Mouse (Mus musculus) limb, embryonic 12.5 days (tissue): ENCODE measurements around the gene Fgf12. TPM values are rescaled to one million over a fixed set of nuclear protein-coding genes. Genes with fewer than 3 reads are reported as not detected.

ENCODE experiments used
- ATAC-seq: fragments of 200-750 bp; cut with Nextera tagmentation; 2 replicates; pipeline ENCODE4 v1.8.0; 2017; ENCODE audit warnings: low read depth, moderate TSS enrichment; ENCODE audit not compliant: insufficient number of reproducible peaks, insufficient read depth, low FRiP score, low TSS enrichment
- H3K27ac ChIP-seq: fragments of 300-500 bp; sonication (generic); 2 replicates; pipeline ENCODE4 v1.5.1; 2016; ENCODE audit warnings: mild to moderate bottlenecking, moderate library complexity
- H3K27me3 ChIP-seq: fragments of 300-500 bp; sonication (generic); 2 replicates; pipeline ENCODE4 v1.6.1; 2016; ENCODE audit warnings: mild to moderate bottlenecking, moderate library complexity
- H3K36me3 ChIP-seq: fragments of 300-500 bp; sonication (generic); 2 replicates; pipeline ENCODE4 v1.6.1; 2016; ENCODE audit warnings: mild to moderate bottlenecking, moderate library complexity
- H3K4me1 ChIP-seq: fragments of 300-500 bp; sonication (generic); replicated peaks from 2 replicates; pipeline ENCODE4 v1.6.1; 2016
- H3K4me2 ChIP-seq: fragments of 300-500 bp; sonication (generic); 2 replicates; pipeline ENCODE4 v1.6.1; 2016; ENCODE audit warnings: mild to moderate bottlenecking, moderate library complexity
- H3K4me3 ChIP-seq: fragments of 300-500 bp; sonication (generic); replicated peaks from 2 replicates; pipeline ENCODE4 v1.5.1; 2016; ENCODE audit warnings: mild to moderate bottlenecking
- H3K9ac ChIP-seq: fragments of 300-500 bp; sonication (generic); replicated peaks from 2 replicates; pipeline ENCODE4 v1.6.1; 2016; ENCODE audit warnings: mild to moderate bottlenecking, moderate library complexity
- H3K9me3 ChIP-seq: fragments of 300-500 bp; sonication (generic); 2 replicates; pipeline ENCODE4 v1.6.1; 2016; ENCODE audit warnings: mild to moderate bottlenecking, moderate library complexity
- WGBS: fragments of 180-500 bp; shearing (Covaris S2); methylation state at CpG from one replicate; pipeline ENCODE4 v1.1.7; 2016; 5-methylcytosine and 5-hydroxymethylcytosine counted together
- polyA plus RNA-seq: library from polyadenylated mRNA; unstranded; fragments of >200 nt; fragmentation: Nextera tagmentation; extraction: Ambion mirVana; gene quantifications from 2 replicates; pipeline ENCODE4 v1.2.1, GENCODE M21; 2016

The Fgf12 gene
- polyA plus RNA-seq, 1 experiment from 2014 or later: 5.2 TPM

DNA sequence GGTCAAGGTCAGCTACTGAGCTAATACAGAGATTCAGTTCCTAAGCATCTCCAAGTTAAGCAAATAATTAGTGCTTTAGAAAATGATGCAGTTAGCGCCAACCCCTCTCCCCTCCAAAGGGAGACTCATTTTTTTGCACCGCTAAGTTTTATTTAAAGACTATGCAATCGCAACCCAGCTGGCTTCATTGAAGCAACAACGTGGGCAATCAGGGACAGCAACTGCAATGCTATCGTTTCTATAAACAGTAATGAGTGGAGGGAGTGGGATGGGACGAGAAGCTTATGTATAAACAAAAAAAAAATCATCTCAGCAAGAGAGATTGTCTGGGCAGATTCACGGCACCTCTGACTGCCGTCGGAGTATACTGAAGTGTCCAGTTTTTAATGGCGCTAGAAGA is 197.6 kb downstream of the Fgf12 start:
- no peak for ATAC-seq
- H3K27ac ChIP-seq: no peak overlapping the region
- H3K9ac ChIP-seq: no peak overlapping the region
- WGBS: 85% methylated on average over 10 of the region's 10 CpGs
- no peaks in the 10 kb centered on the region for H3K27me3 ChIP-seq
- H3K4me1 ChIP-seq: no peaks in the 10 kb centered on the region
- no peak overlapping the region for H3K4me3 ChIP-seq
- H3K36me3 ChIP-seq: no peaks in the 10 kb centered on the region
- no peak overlapping the region for H3K4me2 ChIP-seq
- no peaks in the 10 kb centered on the region for H3K9me3 ChIP-seq

DNA sequence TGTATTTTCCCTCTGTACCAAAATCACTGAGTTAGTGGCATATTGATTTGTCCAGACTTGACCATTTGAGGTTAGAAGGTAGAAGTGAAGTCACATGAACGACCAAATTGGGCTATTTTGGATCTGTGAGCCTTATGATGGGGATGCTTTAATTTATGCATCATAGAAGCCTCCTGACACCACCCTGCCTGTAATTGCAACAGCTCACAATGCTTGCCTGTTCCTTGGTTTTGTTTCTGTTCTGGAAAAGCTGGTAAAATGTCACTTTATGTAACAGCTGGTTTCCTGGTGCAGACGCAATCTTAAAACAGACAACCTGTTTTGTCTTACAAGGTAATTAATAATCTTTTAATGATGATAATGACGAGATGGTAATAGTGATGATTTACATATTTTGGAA is 213.4 kb downstream of the Fgf12 start:
- Histone ChIP-seq H3K9ac (no peak overlapping the region), H3K9me3 (no peaks in the 10 kb centered on the region), H3K36me3 (no peaks in the 10 kb centered on the region), H3K27ac (no peak overlapping the region), H3K4me2 (no peak overlapping the region), H3K4me3 (no peak overlapping the region), H3K4me1 (no peaks in the 10 kb centered on the region), H3K27me3 (no peaks in the 10 kb centered on the region)
- WGBS: 68% methylated on average over 3 of the region's 3 CpGs
- ATAC-seq: no peak

DNA sequence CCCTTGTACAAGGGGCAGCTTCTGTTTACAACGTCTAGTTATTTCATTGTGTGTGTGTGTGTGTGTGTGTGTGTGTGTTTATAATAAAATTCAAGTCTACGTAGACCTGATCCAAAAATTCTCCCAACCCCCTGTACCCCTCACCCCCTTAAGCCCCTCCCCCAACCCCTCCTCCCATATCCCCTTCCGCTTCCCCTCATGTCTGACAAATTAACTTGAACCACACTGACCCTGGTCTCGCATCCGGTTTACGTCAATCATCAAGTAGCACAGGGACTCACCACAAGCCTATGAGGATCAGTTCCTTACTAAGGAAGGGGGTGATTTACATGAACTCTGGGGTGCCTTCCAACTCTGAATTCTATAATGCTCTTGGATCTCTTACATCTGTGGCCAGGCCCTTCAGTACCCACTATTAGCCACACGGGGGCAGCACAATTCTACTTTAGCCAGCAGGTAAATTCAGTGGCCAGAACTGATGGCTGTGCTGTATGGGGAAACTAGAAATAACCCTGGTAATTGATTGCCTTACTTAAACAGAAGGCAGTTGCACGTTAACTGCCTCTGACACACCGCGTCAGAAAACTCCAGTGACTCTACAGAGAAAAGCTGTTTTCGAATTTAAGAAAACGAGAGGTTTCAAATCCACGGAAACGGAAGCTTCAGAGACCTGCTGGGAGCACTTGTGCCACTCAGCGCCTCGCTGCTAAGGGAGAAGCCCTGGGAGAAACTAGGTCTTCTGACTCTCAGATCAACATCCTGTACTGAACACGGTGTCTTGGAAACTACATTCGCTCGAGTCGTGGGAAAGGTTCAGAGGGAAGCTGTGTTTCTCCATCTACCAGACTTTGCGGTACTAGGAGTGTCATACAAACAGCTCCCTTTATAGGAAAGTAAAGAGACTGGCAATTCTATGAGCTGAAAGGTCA is 235.0 kb downstream of the Fgf12 start:
- H3K4me2 ChIP-seq: peak overlapping the region; percentile 48
- no peak overlapping the region for H3K9ac ChIP-seq
- no peaks in the 10 kb centered on the region for H3K27me3 ChIP-seq
- H3K4me1 ChIP-seq: 0 out of 2 replicates have a peak, but pooled peaks cover 2% of the 10 kb centered on the region
- peak overlapping the region; percentile 18; the same call in 1 of the 2 replicates for H3K4me3 ChIP-seq
- H3K36me3 ChIP-seq: no peaks in the 10 kb centered on the region
- H3K9me3 ChIP-seq: no peaks in the 10 kb centered on the region
- peak; percentile 81 for ATAC-seq
- 30% methylated on average over 21 of the region's 21 CpGs for WGBS
- H3K27ac ChIP-seq: no peak overlapping the region

DNA sequence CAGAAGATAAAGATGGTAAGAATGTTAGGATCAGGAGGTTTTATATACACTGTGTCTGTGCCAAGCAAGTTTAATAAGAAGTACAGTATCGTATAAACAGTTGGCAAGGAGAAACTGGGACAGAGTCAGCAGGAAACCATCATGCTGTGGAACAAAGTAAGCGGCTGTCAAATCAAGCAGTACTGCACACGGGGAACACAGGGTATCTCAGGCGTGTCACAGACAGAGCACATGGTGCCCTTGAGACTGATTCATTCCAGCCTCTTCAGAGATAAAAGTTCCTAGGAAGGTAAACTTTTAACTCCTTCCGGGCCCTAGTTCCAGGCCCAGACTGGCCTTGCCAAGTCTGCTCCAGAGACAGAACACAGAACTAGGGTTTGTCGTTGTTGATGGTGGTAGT is 240.4 kb downstream of the Fgf12 start:
- WGBS: 58% methylated on average over 6 of the region's 6 CpGs
- no peak for ATAC-seq
- Histone ChIP-seq H3K4me3 (no peak overlapping the region), H3K9me3 (no peaks in the 10 kb centered on the region), H3K4me1 (no peaks in the 10 kb centered on the region), H3K36me3 (no peaks in the 10 kb centered on the region), H3K4me2 (no peak overlapping the region), H3K27ac (no peak overlapping the region), H3K9ac (no peak overlapping the region), H3K27me3 (no peaks in the 10 kb centered on the region)

DNA sequence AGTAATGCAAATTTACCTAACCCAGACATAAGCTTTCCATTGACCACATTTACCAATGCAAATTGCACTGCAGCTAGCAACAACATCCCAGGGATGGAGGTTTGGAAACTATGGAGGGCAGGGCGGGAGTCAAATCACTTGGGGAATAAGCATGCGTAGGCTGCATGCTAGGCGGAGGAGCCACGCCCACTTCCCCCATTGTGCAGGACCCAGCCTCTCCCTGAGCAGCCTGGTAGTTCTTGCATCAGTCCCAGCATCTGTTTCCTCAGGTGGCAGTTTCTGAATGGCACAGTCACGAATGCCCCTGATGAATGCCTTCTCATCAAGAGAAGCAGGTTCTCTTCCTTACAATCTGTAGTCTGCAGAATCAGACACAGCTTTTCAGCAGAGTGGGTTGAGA is 241.5 kb downstream of the Fgf12 start:
- Histone ChIP-seq H3K4me1 (no peaks in the 10 kb centered on the region), H3K4me2 (no peak overlapping the region), H3K27me3 (no peaks in the 10 kb centered on the region), H3K4me3 (no peak overlapping the region), H3K36me3 (no peaks in the 10 kb centered on the region), H3K27ac (no peak overlapping the region), H3K9ac (no peak overlapping the region), H3K9me3 (no peaks in the 10 kb centered on the region)
- 31% methylated on average over 5 of the region's 5 CpGs for WGBS
- ATAC-seq: no peak

DNA sequence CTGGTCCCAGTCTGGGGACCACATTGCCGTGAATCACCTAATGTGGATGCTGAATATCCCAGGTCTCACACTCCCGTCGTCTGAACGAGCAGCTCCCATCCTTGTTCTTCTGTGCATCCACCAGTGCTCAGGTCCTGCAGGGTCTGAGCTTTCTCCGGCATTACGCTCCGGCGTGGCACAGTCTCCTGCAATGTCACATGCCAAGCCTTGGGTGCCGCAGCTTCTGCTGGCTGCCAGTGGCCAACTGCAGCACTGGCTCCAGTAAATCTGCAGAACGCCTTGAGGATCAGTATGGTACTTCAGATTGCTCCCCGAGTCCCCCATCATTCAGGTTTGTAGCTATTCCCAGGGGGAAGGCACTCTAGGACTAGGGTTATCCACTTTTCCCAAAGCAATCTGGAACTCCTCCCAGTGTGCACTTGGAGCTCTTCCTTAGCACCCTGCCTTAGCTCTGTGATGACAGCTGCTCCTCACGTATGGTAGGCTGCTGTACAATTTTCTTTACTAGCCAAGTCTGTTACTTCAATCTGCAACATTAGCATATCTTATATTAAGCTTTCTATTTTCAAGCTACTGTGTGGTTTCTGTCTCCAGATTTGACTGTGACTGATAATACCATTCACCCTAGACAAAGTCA is 254.8 kb downstream of the Fgf12 start:
- no peak for ATAC-seq
- H3K4me1 ChIP-seq: no peaks in the 10 kb centered on the region
- WGBS: 84% methylated on average over 12 of the region's 12 CpGs
- H3K36me3 ChIP-seq: no peaks in the 10 kb centered on the region
- no peak overlapping the region for H3K27ac ChIP-seq
- no peak overlapping the region for H3K4me3 ChIP-seq
- no peak overlapping the region for H3K4me2 ChIP-seq
- no peak overlapping the region for H3K9ac ChIP-seq
- H3K27me3 ChIP-seq: no peaks in the 10 kb centered on the region
- H3K9me3 ChIP-seq: no peaks in the 10 kb centered on the region

DNA sequence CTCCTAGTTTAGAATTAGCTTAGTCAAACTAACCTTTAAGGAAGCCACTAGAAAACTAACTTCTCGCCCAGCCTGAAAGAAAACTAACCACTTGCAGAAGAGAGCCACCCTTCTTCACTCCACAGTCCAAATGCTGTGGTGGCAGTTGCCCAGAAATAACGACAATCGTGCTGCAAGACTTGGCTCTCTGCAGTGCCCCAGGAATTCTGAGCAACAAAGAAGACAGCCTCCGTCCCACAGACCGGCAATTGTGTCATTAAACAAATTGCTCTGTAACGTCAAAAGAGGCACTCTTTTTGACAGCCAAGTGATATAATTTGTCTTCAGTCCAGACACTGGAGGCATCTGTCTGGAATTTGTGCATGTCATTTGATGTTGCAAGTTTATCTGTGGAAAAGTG is 261.2 kb downstream of the Fgf12 start:
- Histone ChIP-seq H3K4me1 (no peaks in the 10 kb centered on the region), H3K27ac (no peak overlapping the region), H3K9me3 (no peaks in the 10 kb centered on the region), H3K4me3 (no peak overlapping the region), H3K4me2 (no peak overlapping the region), H3K27me3 (peaks cover 10% of the 10 kb centered on the region), H3K9ac (no peak overlapping the region), H3K36me3 (no peaks in the 10 kb centered on the region)
- no peak for ATAC-seq
- WGBS: 26% methylated on average over 6 of the region's 6 CpGs

DNA sequence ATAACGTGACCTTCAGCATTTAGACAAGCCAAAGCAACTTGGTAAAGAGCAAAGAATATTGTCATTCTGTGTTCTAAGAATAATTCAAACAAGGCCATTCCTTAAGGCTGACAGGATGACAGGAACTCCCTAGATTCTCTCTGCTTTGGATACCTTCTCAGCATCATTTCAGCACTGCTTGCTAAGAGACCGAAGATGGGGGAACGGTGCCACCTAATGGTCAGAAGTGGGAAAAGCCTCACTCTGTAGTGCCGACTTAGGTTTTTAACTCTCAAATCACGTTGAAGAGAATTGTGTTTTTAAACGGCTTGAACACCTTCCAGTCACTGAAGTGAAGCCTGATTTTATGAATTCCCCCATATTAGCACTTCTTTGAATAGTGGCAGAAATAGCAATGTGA is 262.4 kb downstream of the Fgf12 start:
- Histone ChIP-seq H3K9ac (no peak overlapping the region), H3K4me1 (no peaks in the 10 kb centered on the region), H3K4me2 (no peak overlapping the region), H3K36me3 (no peaks in the 10 kb centered on the region), H3K4me3 (no peak overlapping the region), H3K9me3 (no peaks in the 10 kb centered on the region), H3K27ac (no peak overlapping the region), H3K27me3 (peaks cover 10% of the 10 kb centered on the region)
- ATAC-seq: peak; percentile 73; the same call in 1 of the 2 replicates
- 15% methylated on average over 6 of the region's 6 CpGs for WGBS

DNA sequence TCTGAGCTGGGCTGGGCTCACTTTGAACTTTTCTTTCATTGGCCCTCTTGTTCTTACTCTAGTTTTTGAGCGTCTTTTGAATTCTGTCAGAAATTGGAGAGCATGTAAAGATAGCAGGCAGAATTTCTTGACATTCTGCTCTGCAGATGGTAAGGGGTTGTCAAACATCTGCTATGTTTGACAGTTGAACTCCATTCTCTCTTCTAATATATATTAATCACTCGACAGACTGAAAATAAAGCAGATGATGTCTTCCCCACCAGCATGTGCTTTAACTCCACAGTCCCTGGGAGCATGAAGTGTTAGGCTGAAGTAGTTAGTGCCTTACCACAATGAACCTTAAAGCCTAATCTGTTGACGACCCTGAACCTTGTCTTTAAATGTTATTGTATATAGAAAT is 267.9 kb downstream of the Fgf12 start:
- Histone ChIP-seq H3K36me3 (no peaks in the 10 kb centered on the region), H3K9ac (no peak overlapping the region), H3K4me2 (no peak overlapping the region), H3K9me3 (0 out of 2 replicates have a peak, but pooled peaks cover 5% of the 10 kb centered on the region), H3K27me3 (no peaks in the 10 kb centered on the region), H3K4me3 (no peak overlapping the region), H3K4me1 (no peaks in the 10 kb centered on the region), H3K27ac (no peak overlapping the region)
- no peak for ATAC-seq
- WGBS: 83% methylated on average over 3 of the region's 3 CpGs

DNA sequence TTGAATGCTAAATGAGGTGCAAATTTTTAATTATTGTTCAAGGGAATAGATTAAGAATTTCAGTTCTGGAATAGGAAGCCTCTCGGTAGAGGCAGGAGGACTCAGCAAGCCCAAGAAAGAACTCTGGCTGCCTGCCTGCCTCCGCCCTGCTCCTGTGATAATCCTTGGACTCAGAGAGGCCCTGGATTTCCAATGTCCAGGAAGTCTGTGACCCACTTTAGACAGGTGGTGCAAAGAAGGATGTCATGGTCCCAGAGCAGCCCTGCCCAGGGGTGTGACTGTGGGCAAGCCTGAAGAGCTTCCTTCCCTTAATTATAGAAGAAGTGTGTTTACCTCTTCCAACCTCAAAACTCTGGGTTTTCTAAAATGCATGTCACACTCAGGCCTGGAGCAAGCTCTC is 273.8 kb downstream of the Fgf12 start:
- WGBS: 95% methylated on average over 2 of the region's 2 CpGs

DNA sequence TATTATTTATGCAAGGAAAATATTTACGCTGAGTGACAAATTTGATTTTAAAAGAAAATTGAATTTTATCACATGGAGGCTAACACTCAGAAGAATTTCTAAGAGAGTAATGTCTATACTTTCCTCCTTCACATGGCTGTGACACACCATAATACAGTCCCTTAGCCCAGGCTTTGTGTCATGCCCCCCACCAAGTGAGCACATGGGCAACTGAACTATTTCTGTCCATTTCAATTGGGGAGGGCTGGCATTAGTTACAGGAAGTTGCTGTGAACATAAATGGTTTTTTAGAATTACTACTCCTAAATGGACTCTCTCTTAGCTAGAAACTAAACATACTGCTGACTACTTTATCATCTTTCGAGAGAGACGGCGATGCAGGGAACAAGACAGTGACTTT is 276.2 kb downstream of the Fgf12 start:
- Histone ChIP-seq H3K9ac (no peak overlapping the region), H3K4me3 (no peak overlapping the region), H3K27ac (no peak overlapping the region), H3K27me3 (no peaks in the 10 kb centered on the region), H3K36me3 (no peaks in the 10 kb centered on the region), H3K4me2 (no peak overlapping the region), H3K9me3 (0 out of 2 replicates have a peak, but pooled peaks cover 5% of the 10 kb centered on the region), H3K4me1 (no peaks in the 10 kb centered on the region)
- ATAC-seq: no peak
- WGBS: 92% methylated on average over 4 of the region's 4 CpGs

More for the DNA sequence above, 273.8 kb downstream of the Fgf12 start:
- H3K4me3 ChIP-seq: no peak overlapping the region
- H3K9ac ChIP-seq: no peak overlapping the region
- H3K4me2 ChIP-seq: no peak overlapping the region
- no peak overlapping the region for H3K27ac ChIP-seq
- no peak for ATAC-seq
- no peaks in the 10 kb centered on the region for H3K27me3 ChIP-seq
- H3K36me3 ChIP-seq: no peaks in the 10 kb centered on the region
- no peaks in the 10 kb centered on the region for H3K4me1 ChIP-seq
- 0 out of 2 replicates have a peak, but pooled peaks cover 5% of the 10 kb centered on the region for H3K9me3 ChIP-seq
